In the genomic region with DNA sequence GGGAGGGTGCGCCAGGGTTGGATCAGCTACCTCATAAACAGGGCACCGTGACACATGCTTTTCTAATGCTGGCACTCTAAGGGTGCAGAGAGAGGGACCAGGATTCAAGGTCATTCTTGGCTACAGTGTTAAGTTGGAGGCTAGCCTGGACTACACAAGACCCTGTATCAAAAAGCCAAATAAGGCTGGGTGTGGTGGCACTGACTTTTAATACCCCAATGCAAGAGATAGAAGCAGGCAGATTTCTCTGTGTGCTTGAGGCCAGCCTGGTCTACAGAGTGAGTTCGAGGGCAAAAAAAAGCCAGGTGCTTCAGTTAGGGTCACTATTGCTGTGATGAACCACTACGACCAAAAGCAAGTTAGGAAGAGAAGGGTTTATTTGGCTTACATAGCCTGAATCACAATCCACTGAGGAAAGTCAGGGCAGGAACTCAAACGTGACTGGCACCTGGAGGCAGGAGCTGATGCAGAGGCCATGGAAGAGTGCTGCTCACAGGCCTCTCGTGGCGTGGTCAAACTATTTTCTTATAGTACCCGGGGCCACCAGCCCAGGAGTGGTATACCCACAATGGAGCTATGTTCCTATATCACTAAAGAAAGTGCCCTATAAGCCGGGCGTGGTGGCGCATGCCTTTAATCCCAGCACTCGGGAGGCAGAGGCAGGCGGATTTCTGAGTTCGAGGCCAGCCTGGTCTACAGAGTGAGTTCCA, we compare ENCODE assay signal across 17 mouse cellular contexts. TPM values are rescaled to one million over a fixed set of nuclear protein-coding genes. Genes with fewer than 3 reads are reported as not detected.
DNase-seq lines count a peak whose midpoint lies in the region; ATAC-seq and TF ChIP-seq lines count a peak whose summit lies in the region.
"Had no signal": no experiment of that assay in that cellular context is flagged by ENCODE, and none has a peak within 500 bp of the region (broad histone marks: within the 10 kb centered on the region; RNA-seq: fewer than 3 reads in every experiment).

No protein-coding gene starts in this region.

- H3K9ac ChIP-seq in heart, adult 2 months (ENCODE audit: low read depth, low read length) = no peak overlapping the region; the same call in 1 of the 2 replicates
- H3K9ac ChIP-seq in heart, embryonic 12.5 days = no peak overlapping the region
- H3K9ac ChIP-seq in lung, embryonic 15.5 days = no peak overlapping the region
- H3K9ac ChIP-seq in liver, postnatal 0 days (replicated peaks) = no peak overlapping the region; the same call in 1 of the 2 replicates
- H3K9ac ChIP-seq: forebrain, postnatal 0 days; limb, embryonic 12.5 days had no signal

- ATAC-seq in heart, embryonic 12.5 days (ENCODE audit: insufficient number of reproducible peaks, low FRiP score) = no peak
- no peak for ATAC-seq in lung, embryonic 15.5 days (ENCODE audit: borderline replicate concordance, extremely low read depth, low FRiP score, low TSS enrichment)
- no peak for ATAC-seq in liver, postnatal 0 days
- ATAC-seq: forebrain, postnatal 0 days had no signal

- H3K4me3 ChIP-seq in heart, adult 2 months = no peak overlapping the region
- H3K4me3 ChIP-seq in heart, embryonic 12.5 days = no peak overlapping the region
- no peak overlapping the region for H3K4me3 ChIP-seq in lung, embryonic 15.5 days
- peak overlapping the region; percentile 79 for H3K4me3 ChIP-seq in bone marrow, adult 2 months (replicated peaks; ENCODE audit: control insufficient read depth, low read depth, low read length)
- H3K4me3 ChIP-seq in liver, postnatal 0 days (ENCODE audit: low read depth, low read length) = peak overlapping the region; percentile 34
- no peak overlapping the region for H3K4me3 ChIP-seq in left cerebral cortex, adult 2 months
- H3K4me3 ChIP-seq in midbrain, embryonic 10.5 days = no peak overlapping the region
- H3K4me3 ChIP-seq: erythroblast, embryonic 14.5 days; limb, embryonic 12.5 days had no signal

- no peaks in the 10 kb centered on the region for H3K36me3 ChIP-seq in heart, adult 2 months (ENCODE audit: control insufficient read depth, insufficient read depth, low read length)
- H3K36me3 ChIP-seq in heart, embryonic 12.5 days = no peaks in the 10 kb centered on the region
- H3K36me3 ChIP-seq in lung, embryonic 15.5 days = no peaks in the 10 kb centered on the region
- peaks cover 5% of the 10 kb centered on the region for H3K36me3 ChIP-seq in liver, postnatal 0 days (replicated peaks; ENCODE audit: insufficient read depth, low read length)
- no peaks in the 10 kb centered on the region for H3K36me3 ChIP-seq in midbrain, embryonic 10.5 days
- H3K36me3 ChIP-seq: limb, embryonic 12.5 days had no signal

- WGBS in heart, adult 2 months = 86% methylated on average over 14 of the region's 14 CpGs
- WGBS in heart, embryonic 12.5 days = 80% methylated on average over 13 of the region's 14 CpGs
- 85% methylated on average over 13 of the region's 14 CpGs for WGBS in lung, embryonic 15.5 days
- WGBS in bone marrow, adult 2 months = 14% methylated on average over 14 of the region's 14 CpGs
- WGBS in liver, postnatal 0 days (ENCODE audit: insufficient replicate concordance) = 45% methylated on average over 14 of the region's 14 CpGs
- 85% methylated on average over 14 of the region's 14 CpGs for WGBS in midbrain, embryonic 10.5 days

- no peaks in the 10 kb centered on the region for H3K9me3 ChIP-seq in heart, embryonic 12.5 days (replicated peaks)
- H3K9me3 ChIP-seq in lung, embryonic 15.5 days = no peaks in the 10 kb centered on the region
- no peaks in the 10 kb centered on the region for H3K9me3 ChIP-seq in liver, postnatal 0 days (ENCODE audit: low read length)
- H3K9me3 ChIP-seq in midbrain, embryonic 10.5 days (replicated peaks) = no peaks in the 10 kb centered on the region
- H3K9me3 ChIP-seq: limb, embryonic 12.5 days had no signal

- no peak for TF ChIP-seq POLR2A in heart, adult 2 months (IDR thresholded peaks at IDR 0.05; ENCODE audit: insufficient read depth, low read depth, low read length)
- TF ChIP-seq POLR2A in bone marrow, adult 2 months (IDR thresholded peaks at IDR 0.05; ENCODE audit: borderline replicate concordance, control insufficient read depth, low read depth, low read length) = no peak

- intact Hi-C loops in heart, adult 2 months (cut with DNase I) = no loop called here
- intact Hi-C loops in left cerebral cortex, adult 2 months (cut with DNase I) = no loop called here

- no peak for TF ChIP-seq CTCF in heart, adult 2 months (IDR thresholded peaks at IDR 0.05)
- TF ChIP-seq CTCF in bone marrow, adult 2 months (IDR thresholded peaks at IDR 0.05; ENCODE audit: control insufficient read depth, insufficient read depth, low read length) = no peak
- TF ChIP-seq CTCF in liver, postnatal 0 days (IDR thresholded peaks at IDR 0.05; ENCODE audit: low read depth) = no peak
- no peak for TF ChIP-seq CTCF in left cerebral cortex, adult 2 months (IDR thresholded peaks at IDR 0.05)

- peak overlapping the region; percentile 17; the same call in 1 of the 2 replicates for H3K27ac ChIP-seq in heart, adult 2 months
- H3K27ac ChIP-seq in heart, embryonic 12.5 days (ENCODE audit: poor library complexity, severe bottlenecking) = no peak overlapping the region
- H3K27ac ChIP-seq in lung, embryonic 15.5 days = peak overlapping the region; percentile 29
- peak overlapping the region; percentile 83 for H3K27ac ChIP-seq in bone marrow, adult 2 months (ENCODE audit: control insufficient read depth, insufficient read depth, low read depth, low read length, poor library complexity)
- peak overlapping the region; percentile 82 for H3K27ac ChIP-seq in liver, postnatal 0 days (ENCODE audit: low read depth)
- no peak overlapping the region for H3K27ac ChIP-seq in left cerebral cortex, adult 2 months
- H3K27ac ChIP-seq in midbrain, embryonic 10.5 days (replicated peaks) = no peak overlapping the region
- H3K27ac ChIP-seq: limb, embryonic 12.5 days had no signal

- no peaks in the 10 kb centered on the region; the same call in none of the 2 replicates for H3K4me1 ChIP-seq in heart, adult 2 months (ENCODE audit: control insufficient read depth, insufficient read depth, low read length)
- peaks cover 4% of the 10 kb centered on the region; the same call in 1 of the 2 replicates for H3K4me1 ChIP-seq in heart, embryonic 12.5 days (replicated peaks)
- peaks cover 6% of the 10 kb centered on the region for H3K4me1 ChIP-seq in lung, embryonic 15.5 days
- H3K4me1 ChIP-seq in bone marrow, adult 2 months (ENCODE audit: control insufficient read depth, insufficient read depth, low read length) = peaks cover 6% of the 10 kb centered on the region; the same call in 1 of the 2 replicates
- peaks cover 12% of the 10 kb centered on the region for H3K4me1 ChIP-seq in liver, postnatal 0 days (ENCODE audit: insufficient read depth)
- H3K4me1 ChIP-seq in midbrain, embryonic 10.5 days = peaks cover 15% of the 10 kb centered on the region

- no peaks in the 10 kb centered on the region for H3K27me3 ChIP-seq in heart, adult 2 months (ENCODE audit: control insufficient read depth, insufficient read depth, low read length)
- peaks cover 5% of the 10 kb centered on the region; the same call in 1 of the 2 replicates for H3K27me3 ChIP-seq in heart, embryonic 12.5 days (replicated peaks)
- H3K27me3 ChIP-seq in lung, embryonic 15.5 days = no peaks in the 10 kb centered on the region
- no peaks in the 10 kb centered on the region for H3K27me3 ChIP-seq in liver, postnatal 0 days (ENCODE audit: insufficient read depth, low read length)
- peaks cover 13% of the 10 kb centered on the region for H3K27me3 ChIP-seq in midbrain, embryonic 10.5 days (ENCODE audit: low read depth, poor library complexity, severe bottlenecking)

- no peak for TF ChIP-seq EP300 in heart, adult 2 months (IDR thresholded peaks at IDR 0.05; ENCODE audit: insufficient read depth, low read depth, low read length)
- TF ChIP-seq EP300 in liver, postnatal 0 days (IDR thresholded peaks at IDR 0.05; ENCODE audit: low read depth) = no peak

- no peaks in the 10 kb centered on the region for H3K79me2 ChIP-seq in heart, adult 2 months (replicated peaks; ENCODE audit: control insufficient read depth, insufficient read depth, low read length)

- DNase-seq in heart, adult 2 months = no peak
- DNase-seq in lung, adult 18-20 months = no peak
- no peak for DNase-seq in liver, postnatal 0 days
- DNase-seq in left cerebral cortex, adult 2 months (ENCODE audit: extremely low spot score in 1 of 2, low spot score in 2 of 2) = no peak
- no peak for DNase-seq in midbrain, embryonic 10.5 days (ENCODE audit: low spot score)
- DNase-seq: adrenal gland, adult 2 months; cerebellum, postnatal 10 days; forebrain, postnatal 0 days; gastrocnemius, postnatal 14 days; kidney, postnatal 14 days; layer of hippocampus, postnatal 36 days; spleen, adult 18-20 months had no signal

- no peak overlapping the region for H3K4me2 ChIP-seq in heart, embryonic 12.5 days
- peak overlapping the region; percentile 3; the same call in 1 of the 2 replicates for H3K4me2 ChIP-seq in lung, embryonic 15.5 days
- H3K4me2 ChIP-seq in liver, postnatal 0 days (ENCODE audit: low read depth, low read length) = peak overlapping the region; percentile 58
- H3K4me2 ChIP-seq: limb, embryonic 12.5 days had no signal

RNA-seq across cellular contexts. Expression of a gene that starts 4.7 kb away (rescaled TPM):
- total RNA-seq in heart, adult 2 months (2021) = 1 to 10 TPM; 3.8 to 5.3 TPM
- 6.8 and 7.1 TPM in 2 replicates for polyA plus RNA-seq in heart, adult 2 months (2012; rRNA removed)
- 4.9 and 5.4 TPM in 2 replicates for polyA plus RNA-seq in heart, embryonic 12.5 days (2016; fragmentation: Nextera tagmentation; extraction: Ambion mirVana)
- polyA plus RNA-seq in lung, embryonic 15.5 days (2015; fragmentation: Nextera tagmentation; extraction: Ambion mirVana) = 36.5 and 38.9 TPM in 2 replicates
- 158 and 354 TPM in 2 replicates for polyA plus RNA-seq in bone marrow, adult 2 months (2011; ENCODE audit: insufficient read depth, insufficient read length, low replicate concordance, missing spikeins)
- 75.4 and 81.4 TPM in 2 replicates for polyA plus RNA-seq in liver, postnatal 0 days (2015; fragmentation: Nextera tagmentation; extraction: Ambion mirVana)
- 1 to 10 TPM; 1.3 to 1.6 TPM for total RNA-seq in left cerebral cortex, adult 2 months (2021)
- polyA plus RNA-seq in midbrain, embryonic 10.5 days (2016; fragmentation: Nextera tagmentation; extraction: Ambion mirVana) = 6.3 and 8.1 TPM in 2 replicates

RNA-seq across cellular contexts. Expression of a gene that starts 9.8 kb away (rescaled TPM):
- under 1 TPM; 0.68 to 0.73 TPM for total RNA-seq in heart, adult 2 months (2021)
- polyA plus RNA-seq in heart, adult 2 months (2012; rRNA removed) = 0.82 and 1.3 TPM in 2 replicates
- 1.5 and 2.0 TPM in 2 replicates for polyA plus RNA-seq in heart, embryonic 12.5 days (2016; fragmentation: Nextera tagmentation; extraction: Ambion mirVana)
- 3.1 and 3.8 TPM in 2 replicates for polyA plus RNA-seq in lung, embryonic 15.5 days (2015; fragmentation: Nextera tagmentation; extraction: Ambion mirVana)
- 2.6 TPM in 1 of 2 replicates, not detected in the other for polyA plus RNA-seq in bone marrow, adult 2 months (2011; ENCODE audit: insufficient read depth, insufficient read length, low replicate concordance, missing spikeins)
- polyA plus RNA-seq in liver, postnatal 0 days (2015; fragmentation: Nextera tagmentation; extraction: Ambion mirVana) = 0.12 and 0.26 TPM in 2 replicates
- 100 to 1,000 TPM in 1 of 2 experiments, 10 to 100 TPM in 1; 96.7 to 105 TPM for total RNA-seq in left cerebral cortex, adult 2 months (2021)
- 3.6 and 3.7 TPM in 2 replicates for polyA plus RNA-seq in midbrain, embryonic 10.5 days (2016; fragmentation: Nextera tagmentation; extraction: Ambion mirVana)

RNA-seq across cellular contexts. Expression of a gene that starts 49.2 kb away (rescaled TPM):
- 10 to 100 TPM; 41.3 to 42.1 TPM for total RNA-seq in heart, adult 2 months (2021)
- 63.8 and 67.0 TPM in 2 replicates for polyA plus RNA-seq in heart, adult 2 months (2012; rRNA removed)
- polyA plus RNA-seq in heart, embryonic 12.5 days (2016; fragmentation: Nextera tagmentation; extraction: Ambion mirVana) = 68.5 and 70.4 TPM in 2 replicates
- 80.7 and 88.2 TPM in 2 replicates for polyA plus RNA-seq in lung, embryonic 15.5 days (2015; fragmentation: Nextera tagmentation; extraction: Ambion mirVana)
- 136 and 209 TPM in 2 replicates for polyA plus RNA-seq in bone marrow, adult 2 months (2011; ENCODE audit: insufficient read depth, insufficient read length, low replicate concordance, missing spikeins)
- polyA plus RNA-seq in liver, postnatal 0 days (2015; fragmentation: Nextera tagmentation; extraction: Ambion mirVana) = 16.9 and 21.1 TPM in 2 replicates
- 10 to 100 TPM; 65.7 to 66.8 TPM for total RNA-seq in left cerebral cortex, adult 2 months (2021)
- 89.8 and 90.8 TPM in 2 replicates for polyA plus RNA-seq in midbrain, embryonic 10.5 days (2016; fragmentation: Nextera tagmentation; extraction: Ambion mirVana)

RNA-seq across cellular contexts. Expression of a gene that starts 49.4 kb away (rescaled TPM):
- total RNA-seq in heart, adult 2 months (2021) = 10 to 100 TPM; 20.8 to 21.5 TPM
- polyA plus RNA-seq in heart, adult 2 months (2012; rRNA removed) = 48.8 and 50.4 TPM in 2 replicates
- 45.4 and 46.5 TPM in 2 replicates for polyA plus RNA-seq in heart, embryonic 12.5 days (2016; fragmentation: Nextera tagmentation; extraction: Ambion mirVana)
- 51.2 and 53.8 TPM in 2 replicates for polyA plus RNA-seq in lung, embryonic 15.5 days (2015; fragmentation: Nextera tagmentation; extraction: Ambion mirVana)
- 12.0 and 24.2 TPM in 2 replicates for polyA plus RNA-seq in bone marrow, adult 2 months (2011; ENCODE audit: insufficient read depth, insufficient read length, low replicate concordance, missing spikeins)
- 18.0 and 18.6 TPM in 2 replicates for polyA plus RNA-seq in liver, postnatal 0 days (2015; fragmentation: Nextera tagmentation; extraction: Ambion mirVana)
- 10 to 100 TPM; 18.1 to 18.8 TPM for total RNA-seq in left cerebral cortex, adult 2 months (2021)
- polyA plus RNA-seq in midbrain, embryonic 10.5 days (2016; fragmentation: Nextera tagmentation; extraction: Ambion mirVana) = 58.9 and 61.0 TPM in 2 replicates

Comparison
In these comparisons a context has a peak if more than half of its experiments do, and no peak if none do; other contexts are left out.
1. H3K27ac ChIP-seq: peak in heart, adult 2 months (single experiment), lung, embryonic 15.5 days (single experiment), bone marrow, adult 2 months (single experiment) and liver, postnatal 0 days (single experiment); none in heart, embryonic 12.5 days (single experiment), left cerebral cortex, adult 2 months (single experiment) and midbrain, embryonic 10.5 days (single experiment).
2. H3K4me3 ChIP-seq: peak in bone marrow, adult 2 months (single experiment) and liver, postnatal 0 days (single experiment); none in heart, adult 2 months (single experiment), heart, embryonic 12.5 days (single experiment), lung, embryonic 15.5 days (single experiment), left cerebral cortex, adult 2 months (single experiment) and midbrain, embryonic 10.5 days (single experiment).